Comparison of ENCODE assay signal across 18 mouse cellular contexts in the genomic region with DNA sequence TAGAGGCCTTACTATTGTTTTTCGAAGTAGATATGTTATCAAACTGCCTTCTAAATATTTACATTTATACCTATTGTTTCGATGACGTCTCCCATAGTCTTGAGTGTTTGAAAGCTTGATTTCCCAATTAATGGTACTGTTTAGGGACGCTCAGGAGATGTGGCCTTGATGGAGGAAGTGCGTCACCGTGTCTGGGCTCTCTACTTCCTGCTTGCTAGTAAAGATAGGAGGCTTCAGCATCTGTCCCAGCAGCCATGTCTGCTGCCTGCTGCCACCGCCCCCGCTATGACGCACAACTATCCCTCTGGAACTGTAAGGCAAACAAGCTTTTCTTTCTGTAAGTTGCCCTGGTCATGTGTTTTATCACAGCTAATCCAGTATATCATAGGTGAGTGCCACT.
"Had no signal": no experiment of that assay in that cellular context is flagged by ENCODE, and none has a peak within 500 bp of the region (broad histone marks: within the 10 kb centered on the region; RNA-seq: fewer than 3 reads in every experiment).

No protein-coding gene starts in this region.

- H3K36me3 ChIP-seq: neural tube, embryonic 12.5 days had no signal

- H3K4me3 ChIP-seq: layer of hippocampus, adult 2 months; liver, embryonic 13.5 days; neural tube, embryonic 12.5 days had no signal

- H3K27me3 ChIP-seq: liver, embryonic 13.5 days; neural tube, embryonic 12.5 days had no signal

- ATAC-seq: intestine, postnatal 0 days had no signal

- H3K9ac ChIP-seq: liver, embryonic 13.5 days; neural tube, embryonic 12.5 days had no signal

- H3K4me2 ChIP-seq: liver, embryonic 13.5 days; midbrain, embryonic 11.5 days; neural tube, embryonic 12.5 days had no signal

- H3K27ac ChIP-seq: kidney, postnatal 0 days; layer of hippocampus, adult 2 months; liver, embryonic 13.5 days; neural tube, embryonic 12.5 days; stomach, postnatal 0 days had no signal

- DNase-seq: kidney, adult 2 months; kidney, postnatal 25 days; layer of hippocampus, adult 9-11 months; liver, embryonic 13.5 days; lung, adult 2 months; lung, postnatal 36 days; midbrain, embryonic 14.5 days; retina, postnatal 1 day; right cerebral cortex, postnatal 25 days; spleen, adult 18-20 months; thymus, adult 2 months; thymus, postnatal 25 days had no signal

- H3K9me3 ChIP-seq: liver, embryonic 13.5 days had no signal
